Mouse (Mus musculus) Muller cell, postnatal 12 days (primary cell): Measurements from ENCODE around the gene Rft1.

ENCODE experiments used
- DNase-seq: peaks from one replicate; pipeline ENCODE4 v3.0.0-alpha.2; 2015; ENCODE audit errors: inconsistent ontology term

The Rft1 gene

GRCm38 (mm10) chr14:30734665-30735064 lies 80.5 kb downstream of the Rft1 start:
- DNase-seq, result no peak

- DNase-seq, result no peak
Measured at GRCm38 (mm10) chr14:30735810-30736209, 81.7 kb downstream of the Rft1 start.

- no peak for DNase-seq
Measured at GRCm38 (mm10) chr14:30736413-30736812, 82.3 kb downstream of the Rft1 start.
